Mouse (Mus musculus): Measurements from ENCODE around the gene Pcyt1a.

DNA sequence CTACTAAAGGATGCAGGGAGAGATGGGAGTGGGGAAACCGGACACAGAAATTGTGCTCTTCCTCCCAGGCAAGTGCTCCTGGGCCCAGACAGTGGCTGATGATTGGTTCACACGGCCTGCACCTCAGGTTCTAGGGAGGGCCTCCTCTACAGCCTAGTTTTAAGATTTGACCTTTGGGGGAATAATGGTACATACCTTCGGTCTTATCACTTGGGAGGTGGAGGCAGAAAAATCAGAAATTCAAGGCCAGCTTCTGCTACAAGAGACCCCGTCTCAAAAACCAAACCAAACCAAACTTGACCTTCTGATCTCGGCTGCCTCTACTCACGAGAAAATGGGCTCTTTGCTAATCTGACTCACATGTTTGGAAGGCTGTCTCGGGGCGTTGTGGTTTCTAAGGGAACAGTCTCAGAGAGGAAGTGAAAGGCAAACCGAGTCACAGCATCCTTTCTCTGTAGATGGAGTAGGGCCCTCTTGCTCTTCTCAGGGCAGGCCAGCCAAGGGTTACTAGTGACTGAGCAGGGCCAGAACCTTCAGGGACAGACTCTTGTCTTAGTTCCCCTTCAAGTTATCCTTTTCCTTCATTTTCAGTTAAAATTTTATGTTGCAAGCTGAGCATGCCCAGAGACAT lies 29.3 kb upstream of the Pcyt1a start:
- TF ChIP-seq POLR2A (IDR thresholded peaks at IDR 0.05; ENCODE audit: low read depth, low read length): no peak
- TF ChIP-seq CTCF (IDR thresholded peaks at IDR 0.05; ENCODE audit: extremely low read depth, insufficient read length, insufficient replicate concordance, low read depth, low read length): no peak

All from small intestine, adult 2 months (tissue).